Mouse (Mus musculus) intestine, embryonic 14.5 days (tissue): Measurements from ENCODE around the gene Sox12. TPM values are rescaled to one million over a fixed set of nuclear protein-coding genes. Genes with fewer than 3 reads are reported as not detected.

ENCODE experiments used
- ATAC-seq: fragments of 200-750 bp; cut with Nextera tagmentation; replicated peaks from 2 replicates; pipeline ENCODE4 v1.8.0; 2017; ENCODE audit warnings: low read depth, moderate number of reproducible peaks, moderate TSS enrichment, moderate library complexity; ENCODE audit not compliant: low FRiP score, low TSS enrichment
- DNase-seq: peaks from one replicate; pipeline ENCODE4 v3.0.0-alpha.2; 2018; ENCODE audit warnings: low spot score
- H3K27ac ChIP-seq: fragments of 300-500 bp; sonication (generic); 2 replicates; pipeline ENCODE4 v1.5.1; 2014; ENCODE audit warnings: low read depth, mild to moderate bottlenecking, control low read depth
- H3K27me3 ChIP-seq: fragments of 300-500 bp; sonication (generic); replicated peaks from 2 replicates; pipeline ENCODE4 v1.6.1; 2014; ENCODE audit warnings: low read length, control low read depth; ENCODE audit not compliant: control insufficient read depth, insufficient read depth
- H3K36me3 ChIP-seq: fragments of 300-500 bp; sonication (generic); 2 replicates; pipeline ENCODE4 v1.6.1; 2014; ENCODE audit warnings: low read length, control low read depth; ENCODE audit not compliant: control insufficient read depth, insufficient read depth
- H3K4me1 ChIP-seq: fragments of 300-500 bp; sonication (generic); replicated peaks from 2 replicates; pipeline ENCODE4 v1.6.1; 2014; ENCODE audit warnings: low read length, control low read depth, mixed read lengths; ENCODE audit not compliant: control insufficient read depth, insufficient read depth
- H3K4me2 ChIP-seq: fragments of 300-500 bp; sonication (generic); 2 replicates; pipeline ENCODE4 v1.6.1; 2014; ENCODE audit warnings: low read length
- H3K4me3 ChIP-seq: fragments of 300-500 bp; sonication (generic); 2 replicates; pipeline ENCODE4 v1.5.1; 2014; ENCODE audit warnings: low read depth, low read length, control low read depth, mixed read lengths
- H3K9ac ChIP-seq: fragments of 300-500 bp; sonication (generic); 2 replicates; pipeline ENCODE4 v1.6.1; 2014; ENCODE audit warnings: mild to moderate bottlenecking, low read length
- H3K9me3 ChIP-seq: fragments of 300-500 bp; sonication (generic); 2 replicates; pipeline ENCODE4 v1.6.1; 2016; ENCODE audit warnings: low read length, control low read depth; ENCODE audit not compliant: control insufficient read depth
- WGBS: fragments of 180-500 bp; shearing (Covaris S2); extraction: QIAGEN DNeasy Blood & Tissue Kit; methylation state at CpG from one replicate; pipeline ENCODE4 v1.1.7; 2014; 5-methylcytosine and 5-hydroxymethylcytosine counted together
- polyA plus RNA-seq: library from polyadenylated mRNA; unstranded; fragments of >200 nt; fragmentation: Nextera tagmentation; extraction: Ambion mirVana; gene quantifications from 2 replicates; pipeline ENCODE4 v1.2.1, GENCODE M21; 2014

The Sox12 gene
- polyA plus RNA-seq, 1 experiment from 2014 or later = 13.2 TPM

DNA sequence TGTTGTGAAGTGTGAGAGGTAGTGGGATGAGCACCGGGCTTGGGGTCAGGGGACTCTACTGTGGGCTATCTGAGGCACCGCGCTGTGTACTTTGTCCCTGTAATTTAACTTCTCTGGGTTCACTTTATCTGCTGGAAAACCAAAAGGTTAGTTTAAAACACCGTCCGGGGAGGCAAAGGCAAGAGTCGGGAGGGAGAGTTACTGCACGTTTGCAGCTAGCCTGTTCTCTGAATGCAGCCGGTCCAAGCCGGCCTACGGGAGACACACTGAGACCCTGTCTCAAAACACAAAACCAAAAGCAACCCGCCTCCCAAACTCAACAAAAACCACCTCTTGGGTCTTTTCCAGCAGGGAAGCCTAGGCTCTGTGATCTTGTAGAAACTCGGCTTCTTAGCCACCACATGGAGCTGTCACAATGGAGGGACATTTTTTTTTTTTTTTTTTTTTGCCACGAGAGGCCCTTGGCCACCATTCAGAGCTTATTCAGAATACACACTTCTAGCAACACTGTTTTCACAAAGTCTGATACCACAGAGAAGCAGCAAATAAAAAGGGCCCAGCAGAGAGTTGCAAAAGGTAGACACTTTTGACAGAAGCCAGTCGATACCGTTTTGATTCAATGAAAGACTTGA is 14.8 kb upstream of the Sox12 start:
- Histone ChIP-seq H3K4me1 (peaks cover 37% of the 10 kb centered on the region), H3K27ac (peak overlapping the region; percentile 98), H3K27me3 (no peaks in the 10 kb centered on the region), H3K36me3 (no peaks in the 10 kb centered on the region), H3K4me2 (peak overlapping the region; percentile 92), H3K4me3 (peak overlapping the region; percentile 96), H3K9me3 (peaks cover 8% of the 10 kb centered on the region; the same call in 1 of the 2 replicates), H3K9ac (peak overlapping the region; percentile 99)
- WGBS = 6% methylated on average over 15 of the region's 15 CpGs
- ATAC-seq (no peak), DNase-seq (peak; percentile 69)

DNA sequence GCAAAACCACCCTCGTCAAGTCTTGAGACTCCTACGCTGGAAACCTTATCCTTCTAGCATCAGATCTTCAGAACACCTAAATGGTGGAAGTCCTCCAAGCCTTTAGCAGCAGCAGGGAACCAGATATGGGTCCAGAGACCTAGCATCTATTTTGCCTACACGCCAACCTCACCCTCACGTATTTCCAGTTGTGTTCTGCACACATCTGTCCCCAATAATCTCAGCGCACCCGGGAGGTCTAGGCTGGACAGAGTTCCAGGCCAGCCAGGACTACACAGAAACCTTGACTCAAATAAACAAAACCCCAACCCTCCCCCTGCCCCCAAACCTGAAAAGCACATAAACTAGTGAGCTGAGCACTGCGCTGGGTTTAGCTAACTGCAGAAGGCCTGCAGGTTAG is 13.6 kb upstream of the Sox12 start:
- 7% methylated on average over 7 of the region's 7 CpGs for WGBS
- Histone ChIP-seq H3K9ac (peak overlapping the region; percentile 99), H3K27me3 (no peaks in the 10 kb centered on the region), H3K4me2 (peak overlapping the region; percentile 92), H3K27ac (peak overlapping the region; percentile 98), H3K4me3 (peak overlapping the region; percentile 96), H3K36me3 (no peaks in the 10 kb centered on the region), H3K9me3 (peaks cover 8% of the 10 kb centered on the region; the same call in 1 of the 2 replicates), H3K4me1 (peaks cover 40% of the 10 kb centered on the region)
- ATAC-seq = no peak
- DNase-seq = peak; percentile 70

DNA sequence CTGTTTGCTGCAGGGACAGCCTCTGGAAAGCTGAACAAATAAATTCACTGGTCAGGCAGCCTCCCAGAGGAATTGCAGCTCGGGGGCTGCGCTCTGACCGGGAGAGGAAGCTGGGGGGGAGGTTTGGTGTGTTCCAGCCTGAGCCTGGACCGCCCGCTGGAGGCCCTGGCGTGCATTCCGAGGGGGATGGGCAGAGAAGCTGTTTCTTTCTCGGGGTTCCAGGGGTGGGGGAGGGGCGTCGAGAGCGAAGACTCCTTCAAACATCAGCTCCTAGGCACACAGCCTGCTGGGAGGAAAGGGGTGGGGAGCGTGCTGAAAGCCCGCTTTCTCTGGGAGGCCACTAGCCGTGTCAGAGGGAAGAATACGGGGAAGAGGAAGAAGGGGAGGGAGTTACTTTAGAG is 13.1 kb upstream of the Sox12 start:
- Histone ChIP-seq H3K36me3 (no peaks in the 10 kb centered on the region), H3K4me1 (peaks cover 42% of the 10 kb centered on the region), H3K9me3 (peaks cover 3% of the 10 kb centered on the region; the same call in 1 of the 2 replicates), H3K4me2 (peak overlapping the region; percentile 92), H3K27me3 (no peaks in the 10 kb centered on the region), H3K9ac (peak overlapping the region; percentile 99), H3K27ac (peak overlapping the region; percentile 98), H3K4me3 (peak overlapping the region; percentile 96)
- ATAC-seq (peak; percentile 74), DNase-seq (peak; percentile 90)
- WGBS = under 1% methylated on average over 15 of the region's 15 CpGs

DNA sequence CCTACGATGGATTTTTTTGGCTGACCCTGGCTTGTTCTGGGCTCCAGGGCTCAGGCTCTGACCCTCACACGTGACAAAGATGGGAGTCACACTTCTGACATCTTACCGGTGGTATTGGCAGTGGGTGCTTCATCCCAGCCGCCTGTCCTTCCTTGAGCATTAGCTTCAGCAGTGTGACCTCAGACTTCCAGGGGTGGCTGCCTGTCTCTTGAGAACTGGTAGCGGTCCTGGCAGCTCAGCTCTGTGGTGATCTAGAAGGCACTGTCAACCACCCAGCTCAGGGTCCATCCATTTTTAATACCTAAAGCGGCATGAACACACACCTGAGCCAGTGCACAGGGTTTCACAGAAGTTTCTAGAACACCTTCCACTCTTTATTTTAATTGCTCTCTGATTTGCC is 11.9 kb upstream of the Sox12 start:
- no peaks in the 10 kb centered on the region for H3K9me3 ChIP-seq
- H3K4me2 ChIP-seq = no peak overlapping the region
- H3K27me3 ChIP-seq = no peaks in the 10 kb centered on the region
- H3K4me3 ChIP-seq = no peak overlapping the region
- peak overlapping the region; percentile 98 for H3K27ac ChIP-seq
- no peak overlapping the region for H3K9ac ChIP-seq
- 72% methylated on average over 6 of the region's 6 CpGs for WGBS
- ATAC-seq = no peak
- peaks cover 40% of the 10 kb centered on the region for H3K4me1 ChIP-seq
- no peak for DNase-seq
- no peaks in the 10 kb centered on the region for H3K36me3 ChIP-seq

DNA sequence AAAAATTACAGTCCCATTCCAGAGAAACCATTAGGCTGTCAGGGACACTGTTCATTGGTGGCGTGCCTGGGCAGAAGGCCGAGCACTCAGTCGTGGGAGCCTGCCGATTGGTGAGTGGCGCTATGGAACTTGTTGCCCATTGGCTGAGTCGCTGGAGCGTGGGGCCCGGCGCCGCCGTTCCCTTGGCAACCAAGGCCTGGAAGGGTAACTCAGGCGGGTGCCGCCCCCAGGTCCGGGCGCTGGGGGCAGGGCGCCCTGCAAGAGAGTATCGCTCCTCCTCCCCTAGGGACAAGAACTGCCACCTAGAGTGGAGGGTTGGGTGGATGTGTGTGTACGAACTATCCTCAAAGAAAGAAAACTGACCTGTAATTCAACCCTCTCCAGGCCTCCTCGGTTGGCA is 8.3 kb upstream of the Sox12 start:
- no peaks in the 10 kb centered on the region for H3K9me3 ChIP-seq
- H3K9ac ChIP-seq = peak overlapping the region; percentile 23
- H3K36me3 ChIP-seq = no peaks in the 10 kb centered on the region
- peak overlapping the region; percentile 72 for H3K4me2 ChIP-seq
- no peaks in the 10 kb centered on the region for H3K27me3 ChIP-seq
- peak; percentile 90 for ATAC-seq
- H3K4me3 ChIP-seq = peak overlapping the region; percentile 37
- peaks cover 28% of the 10 kb centered on the region for H3K4me1 ChIP-seq
- WGBS = under 1% methylated on average over 19 of the region's 19 CpGs
- peak; percentile 94 for DNase-seq
- peak overlapping the region; percentile 70 for H3K27ac ChIP-seq

DNA sequence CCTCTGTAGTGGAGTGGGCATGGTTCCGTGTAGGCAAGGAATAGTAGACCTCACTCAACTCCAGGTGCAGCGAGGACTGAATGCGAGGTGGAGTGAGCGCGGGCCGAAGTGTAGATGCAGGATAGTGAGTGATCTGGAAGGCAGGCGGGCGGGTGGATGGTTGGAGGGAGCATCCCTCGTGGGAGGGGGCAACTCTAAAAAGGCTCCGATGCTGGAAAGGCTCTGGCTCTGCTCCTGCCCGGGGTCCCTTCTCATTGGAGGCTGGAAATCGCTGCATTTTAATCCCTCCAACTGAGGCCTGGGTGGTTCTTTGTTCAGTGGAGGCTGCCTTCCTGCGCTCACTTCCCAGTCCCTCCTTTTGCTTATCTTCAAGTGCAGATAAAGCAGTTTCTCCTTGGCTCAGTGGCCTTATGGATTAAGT is 1.3 kb upstream of the Sox12 start:
- Histone ChIP-seq H3K9ac (peak overlapping the region; percentile 95), H3K4me1 (peaks cover 18% of the 10 kb centered on the region), H3K9me3 (no peaks in the 10 kb centered on the region), H3K4me2 (peak overlapping the region; percentile 91), H3K36me3 (peaks cover 10% of the 10 kb centered on the region; the same call in 1 of the 2 replicates), H3K27me3 (no peaks in the 10 kb centered on the region), H3K27ac (peak overlapping the region; percentile 99), H3K4me3 (peak overlapping the region; percentile 82)
- DNase-seq = no peak
- 2% methylated on average over 13 of the region's 13 CpGs for WGBS
- peak; percentile 3; the same call in 1 of the 2 replicates for ATAC-seq

DNA sequence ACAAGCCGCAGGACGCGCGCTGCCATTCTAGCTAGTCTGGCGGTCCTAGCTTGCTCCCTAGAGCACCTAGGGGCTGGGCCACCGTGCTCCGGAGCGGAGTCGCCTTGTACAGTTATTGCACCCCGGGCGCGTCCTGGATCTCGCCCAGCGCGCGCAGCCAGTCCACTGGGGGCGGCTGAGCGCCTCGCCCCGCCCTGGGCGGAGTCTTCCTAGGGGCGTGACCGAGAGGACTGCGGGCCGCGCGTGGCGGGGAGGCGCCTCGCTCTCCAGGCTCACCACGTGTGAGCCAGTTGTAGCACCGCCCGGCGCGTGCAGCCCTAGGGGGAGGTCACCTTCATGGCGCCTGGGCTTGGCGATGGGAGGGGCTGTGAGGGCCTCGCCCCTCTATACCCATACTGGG is 828 bp upstream of the Sox12 start:
- H3K4me3 ChIP-seq = peak overlapping the region; percentile 82
- H3K27ac ChIP-seq = peak overlapping the region; percentile 99
- DNase-seq = peak; percentile 96
- H3K9me3 ChIP-seq = no peaks in the 10 kb centered on the region
- WGBS = under 1% methylated on average over 38 of the region's 38 CpGs
- peak; percentile 84 for ATAC-seq
- H3K4me2 ChIP-seq = peak overlapping the region; percentile 91
- H3K9ac ChIP-seq = peak overlapping the region; percentile 95
- peaks cover 15% of the 10 kb centered on the region; the same call in 1 of the 2 replicates for H3K36me3 ChIP-seq
- peaks cover 22% of the 10 kb centered on the region for H3K4me1 ChIP-seq
- H3K27me3 ChIP-seq = no peaks in the 10 kb centered on the region

DNA sequence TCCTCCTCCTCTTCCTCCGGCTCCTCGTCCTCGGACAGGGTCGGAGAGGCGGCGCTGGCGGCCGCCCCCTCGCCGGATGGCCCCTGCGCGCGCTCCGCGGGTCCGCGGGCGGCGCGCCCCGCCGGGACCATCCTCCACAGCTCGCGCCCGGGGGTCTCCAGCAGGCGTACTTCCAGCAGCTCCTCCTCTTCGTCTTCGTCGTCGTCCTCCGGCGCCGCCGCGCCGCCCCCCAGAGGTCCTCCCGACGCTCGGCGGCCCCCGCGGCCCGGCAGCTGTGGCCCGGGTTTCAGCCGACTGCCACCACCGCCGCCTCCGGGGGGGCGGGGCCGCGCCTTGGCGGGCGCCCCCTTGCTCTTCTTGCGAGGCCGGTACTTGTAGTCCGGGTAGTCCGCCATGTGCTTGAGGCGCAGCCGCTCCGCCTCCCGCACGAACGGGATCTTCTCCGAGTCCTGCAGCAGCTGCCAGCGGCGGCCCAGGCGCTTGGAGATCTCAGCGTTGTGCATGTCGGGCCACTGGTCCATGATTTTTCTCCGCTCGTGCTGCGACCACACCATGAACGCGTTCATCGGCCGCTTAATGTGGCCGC is 766 bp downstream of the Sox12 start:
- under 1% methylated on average over 73 of the region's 77 CpGs for WGBS
- H3K4me2 ChIP-seq = peak overlapping the region; percentile 91
- peaks cover 17% of the 10 kb centered on the region; the same call in 1 of the 2 replicates for H3K36me3 ChIP-seq
- no peaks in the 10 kb centered on the region for H3K27me3 ChIP-seq
- H3K9ac ChIP-seq = peak overlapping the region; percentile 95
- H3K4me3 ChIP-seq = peak overlapping the region; percentile 82
- H3K27ac ChIP-seq = peak overlapping the region; percentile 99
- peaks cover 27% of the 10 kb centered on the region for H3K4me1 ChIP-seq
- H3K9me3 ChIP-seq = no peaks in the 10 kb centered on the region
- DNase-seq (peak; percentile 89), ATAC-seq (no peak; the same call in 1 of the 2 replicates)
